23 mouse cellular contexts compared by ENCODE assay signal in genomic region chr1:190634935-190635334, GRCm38 (mm10).
"Had no signal": no experiment of that assay in that cellular context is flagged by ENCODE, and none has a peak within 500 bp of the region (broad histone marks: within the 10 kb centered on the region; RNA-seq: fewer than 3 reads in every experiment).

No protein-coding gene starts in this region.

- H3K4me1 ChIP-seq: limb, embryonic 15.5 days; liver, embryonic 12.5 days; liver, embryonic 15.5 days; stomach, embryonic 15.5 days had no signal

- H3K4me3 ChIP-seq: kidney, embryonic 15.5 days; left cerebral cortex, adult 2 months; limb, embryonic 12.5 days; limb, embryonic 15.5 days; liver, embryonic 12.5 days; liver, embryonic 15.5 days; midbrain, embryonic 12.5 days; myocyte; neural tube, embryonic 13.5 days; stomach, embryonic 15.5 days had no signal

- H3K36me3 ChIP-seq: kidney, embryonic 15.5 days; limb, embryonic 12.5 days; limb, embryonic 15.5 days; liver, embryonic 12.5 days; liver, embryonic 15.5 days; midbrain, embryonic 12.5 days; neural tube, embryonic 13.5 days; stomach, embryonic 15.5 days had no signal

- ATAC-seq: intestine, postnatal 0 days; liver, embryonic 12.5 days; midbrain, embryonic 16.5 days had no signal

- H3K9ac ChIP-seq: kidney, embryonic 15.5 days; limb, embryonic 12.5 days; limb, embryonic 15.5 days; liver, embryonic 12.5 days; liver, embryonic 15.5 days; midbrain, embryonic 12.5 days; neural tube, embryonic 13.5 days; stomach, embryonic 15.5 days had no signal

- DNase-seq: kidney, adult 8-10 months; kidney, postnatal 10 days; kidney, postnatal 36 days; layer of hippocampus, postnatal 36 days; lung, adult 2 months; lung, postnatal 14 days; lung, postnatal 4 days; retina, postnatal 1 day; right cerebral cortex, postnatal 25 days; spleen, adult 18-20 months; thymus, postnatal 25 days had no signal

- H3K27me3 ChIP-seq: kidney, embryonic 15.5 days; limb, embryonic 12.5 days; limb, embryonic 15.5 days; liver, embryonic 12.5 days; liver, embryonic 15.5 days; midbrain, embryonic 12.5 days; neural tube, embryonic 13.5 days; stomach, embryonic 15.5 days had no signal

- H3K27ac ChIP-seq: kidney, embryonic 15.5 days; left cerebral cortex, adult 2 months; limb, embryonic 12.5 days; limb, embryonic 15.5 days; liver, embryonic 12.5 days; liver, embryonic 15.5 days; midbrain, embryonic 12.5 days; neural tube, embryonic 13.5 days; stomach, embryonic 15.5 days had no signal

- H3K4me2 ChIP-seq: kidney, embryonic 15.5 days; limb, embryonic 12.5 days; limb, embryonic 15.5 days; liver, embryonic 12.5 days; liver, embryonic 15.5 days; midbrain, embryonic 12.5 days; neural tube, embryonic 13.5 days; stomach, embryonic 15.5 days had no signal

- H3K9me3 ChIP-seq: kidney, embryonic 15.5 days; limb, embryonic 12.5 days; limb, embryonic 15.5 days; liver, embryonic 12.5 days; liver, embryonic 15.5 days; midbrain, embryonic 12.5 days; neural tube, embryonic 13.5 days; stomach, embryonic 15.5 days had no signal
